Mouse (Mus musculus) lung, embryonic 15.5 days (tissue): ENCODE measurements at regions not wholly inside any gene's neighbourhood (a gene's known extent, or its start where the extent isn't known, plus 50 kb on each side); places are given as distances from the start of the nearest gene placed in this dataset.

ENCODE experiments used
- ATAC-seq: fragments of 200-750 bp; cut with Nextera tagmentation; 2 replicates; pipeline ENCODE4 v1.8.0; 2017; ENCODE audit warnings: moderate number of reproducible peaks, borderline replicate concordance; ENCODE audit not compliant: low FRiP score, low TSS enrichment; ENCODE audit errors: extremely low read depth
- H3K27ac ChIP-seq: fragments of 300-500 bp; sonication (generic); 2 replicates; pipeline ENCODE4 v1.5.1; 2015; ENCODE audit warnings: moderate library complexity, mild to moderate bottlenecking, inconsistent platforms
- H3K27me3 ChIP-seq: fragments of 300-500 bp; sonication (generic); 2 replicates; pipeline ENCODE4 v1.6.1; 2015; ENCODE audit warnings: inconsistent platforms
- H3K36me3 ChIP-seq: fragments of 300-500 bp; sonication (generic); 2 replicates; pipeline ENCODE4 v1.6.1; 2015; ENCODE audit warnings: inconsistent platforms
- H3K4me1 ChIP-seq: fragments of 300-500 bp; sonication (generic); 2 replicates; pipeline ENCODE4 v1.6.1; 2015; ENCODE audit warnings: inconsistent platforms
- H3K4me2 ChIP-seq: fragments of 300-500 bp; sonication (generic); 2 replicates; pipeline ENCODE4 v1.6.1; 2015; ENCODE audit warnings: inconsistent platforms, mild to moderate bottlenecking, moderate library complexity
- H3K4me3 ChIP-seq: fragments of 300-500 bp; sonication (generic); 2 replicates; pipeline ENCODE4 v1.5.1; 2015; ENCODE audit warnings: mild to moderate bottlenecking, inconsistent platforms
- H3K9ac ChIP-seq: fragments of 300-500 bp; sonication (generic); 2 replicates; pipeline ENCODE4 v1.6.1; 2015; ENCODE audit warnings: inconsistent platforms
- H3K9me3 ChIP-seq: fragments of 300-500 bp; sonication (generic); 2 replicates; pipeline ENCODE4 v1.6.1; 2016; ENCODE audit warnings: inconsistent platforms
- WGBS: fragments of 180-500 bp; shearing (Covaris S2); methylation state at CpG from one replicate; pipeline ENCODE4 v1.1.7; 2015; 5-methylcytosine and 5-hydroxymethylcytosine counted together

- no peak for ATAC-seq
- H3K4me3 ChIP-seq, result no peak overlapping the region
- no peaks in the 10 kb centered on the region for H3K9me3 ChIP-seq
- no peaks in the 10 kb centered on the region for H3K27me3 ChIP-seq
- no peaks in the 10 kb centered on the region for H3K36me3 ChIP-seq
- H3K4me2 ChIP-seq, result no peak overlapping the region
- H3K27ac ChIP-seq, result no peak overlapping the region
- no peak overlapping the region for H3K9ac ChIP-seq
- WGBS, result 82% methylated on average over 8 of the region's 8 CpGs
- peaks cover 39% of the 10 kb centered on the region for H3K4me1 ChIP-seq
Observed at GRCm38 (mm10) chr13:52150281-52150680, 303.8 kb downstream of the Gadd45g start.

- Histone ChIP-seq H3K27me3 (no peaks in the 10 kb centered on the region), H3K4me1 (peaks cover 50% of the 10 kb centered on the region), H3K4me3 (no peak overlapping the region), H3K9ac (no peak overlapping the region), H3K9me3 (no peaks in the 10 kb centered on the region), H3K27ac (peak overlapping the region; percentile 87), H3K36me3 (no peaks in the 10 kb centered on the region), H3K4me2 (0 out of 2 replicates have a peak overlapping the region, but pooled peaks have one; percentile 11)
- WGBS, result 29% methylated on average over 11 of the region's 11 CpGs
- peak; percentile 49 for ATAC-seq
Observed at GRCm38 (mm10) chr13:52151777-52152176, 305.3 kb downstream of the Gadd45g start.

- no peaks in the 10 kb centered on the region for H3K36me3 ChIP-seq
- peak overlapping the region; percentile 87 for H3K27ac ChIP-seq
- WGBS, result 29% methylated on average over 4 of the region's 4 CpGs
- ATAC-seq, result peak; percentile 17; the same call in 1 of the 2 replicates
- no peaks in the 10 kb centered on the region for H3K27me3 ChIP-seq
- H3K4me2 ChIP-seq, result 0 out of 2 replicates have a peak overlapping the region, but pooled peaks have one; percentile 11
- H3K4me3 ChIP-seq, result no peak overlapping the region
- H3K9me3 ChIP-seq, result no peaks in the 10 kb centered on the region
- no peak overlapping the region for H3K9ac ChIP-seq
- H3K4me1 ChIP-seq, result peaks cover 50% of the 10 kb centered on the region
Observed at GRCm38 (mm10) chr13:52152221-52152620, 305.7 kb downstream of the Gadd45g start.

GRCm38 (mm10) chr13:52153030-52153429 lies 306.6 kb downstream of the Gadd45g start:
- H3K4me1 ChIP-seq, result peaks cover 50% of the 10 kb centered on the region
- H3K9ac ChIP-seq, result no peak overlapping the region
- H3K9me3 ChIP-seq, result no peaks in the 10 kb centered on the region
- H3K27me3 ChIP-seq, result no peaks in the 10 kb centered on the region
- H3K4me3 ChIP-seq, result no peak overlapping the region
- no peak for ATAC-seq
- H3K4me2 ChIP-seq, result no peak overlapping the region
- H3K27ac ChIP-seq, result peak overlapping the region; percentile 87
- 67% methylated on average over 4 of the region's 4 CpGs for WGBS
- no peaks in the 10 kb centered on the region for H3K36me3 ChIP-seq

GRCm38 (mm10) chr13:52153576-52153975 lies 307.1 kb downstream of the Gadd45g start:
- Histone ChIP-seq H3K27ac (peak overlapping the region; percentile 35; the same call in 1 of the 2 replicates), H3K4me2 (no peak overlapping the region)

GRCm38 (mm10) chr13:52154111-52154843 lies 307.8 kb downstream of the Gadd45g start:
- Histone ChIP-seq H3K4me3 (no peak overlapping the region), H3K9ac (no peak overlapping the region), H3K27ac (peak overlapping the region; percentile 47; the same call in 1 of the 2 replicates), H3K9me3 (no peaks in the 10 kb centered on the region), H3K27me3 (no peaks in the 10 kb centered on the region), H3K36me3 (no peaks in the 10 kb centered on the region), H3K4me1 (peaks cover 50% of the 10 kb centered on the region), H3K4me2 (no peak overlapping the region)
- 50% methylated on average over 5 of the region's 5 CpGs for WGBS
- ATAC-seq, result peak; percentile 21; the same call in 1 of the 2 replicates

More at GRCm38 (mm10) chr13:52153576-52153975, 307.1 kb downstream of the Gadd45g start:
- ATAC-seq, result no peak
- H3K27me3 ChIP-seq, result no peaks in the 10 kb centered on the region
- no peaks in the 10 kb centered on the region for H3K9me3 ChIP-seq
- no peak overlapping the region for H3K9ac ChIP-seq
- no peaks in the 10 kb centered on the region for H3K36me3 ChIP-seq
- 35% methylated on average over 4 of the region's 4 CpGs for WGBS
- H3K4me1 ChIP-seq, result peaks cover 50% of the 10 kb centered on the region
- no peak overlapping the region for H3K4me3 ChIP-seq

- H3K36me3 ChIP-seq, result no peaks in the 10 kb centered on the region
- peak overlapping the region; percentile 66 for H3K27ac ChIP-seq
- no peaks in the 10 kb centered on the region for H3K9me3 ChIP-seq
- no peak overlapping the region for H3K9ac ChIP-seq
- no peak overlapping the region for H3K4me3 ChIP-seq
- peak overlapping the region; percentile 20; the same call in 1 of the 2 replicates for H3K4me2 ChIP-seq
- WGBS, result 26% methylated on average over 14 of the region's 14 CpGs
- H3K27me3 ChIP-seq, result no peaks in the 10 kb centered on the region
- H3K4me1 ChIP-seq, result peaks cover 50% of the 10 kb centered on the region
- peak; percentile 74 for ATAC-seq
Observed at GRCm38 (mm10) chr13:52154844-52155587, 308.5 kb downstream of the Gadd45g start.

- 18% methylated on average over 8 of the region's 8 CpGs for WGBS
- Histone ChIP-seq H3K4me2 (peak overlapping the region; percentile 20), H3K27me3 (no peaks in the 10 kb centered on the region), H3K36me3 (no peaks in the 10 kb centered on the region), H3K9ac (no peak overlapping the region), H3K4me3 (0 out of 2 replicates have a peak overlapping the region, but pooled peaks have one; percentile 1), H3K27ac (peak overlapping the region; percentile 66), H3K4me1 (peaks cover 50% of the 10 kb centered on the region), H3K9me3 (no peaks in the 10 kb centered on the region)
- ATAC-seq, result no peak
Observed at GRCm38 (mm10) chr13:52155588-52156086, 309.2 kb downstream of the Gadd45g start.

- ATAC-seq, result no peak
- no peak overlapping the region for H3K4me3 ChIP-seq
- no peak overlapping the region for H3K27ac ChIP-seq
- H3K9me3 ChIP-seq, result no peaks in the 10 kb centered on the region
- H3K9ac ChIP-seq, result no peak overlapping the region
- 87% methylated on average over 7 of the region's 7 CpGs for WGBS
- H3K27me3 ChIP-seq, result no peaks in the 10 kb centered on the region
- H3K36me3 ChIP-seq, result no peaks in the 10 kb centered on the region
- no peak overlapping the region for H3K4me2 ChIP-seq
- H3K4me1 ChIP-seq, result no peaks in the 10 kb centered on the region
Observed at GRCm38 (mm10) chr13:52162676-52163075, 316.2 kb downstream of the Gadd45g start.

- Histone ChIP-seq H3K27me3 (no peaks in the 10 kb centered on the region), H3K4me2 (no peak overlapping the region), H3K9ac (no peak overlapping the region), H3K36me3 (no peaks in the 10 kb centered on the region), H3K4me3 (no peak overlapping the region), H3K9me3 (no peaks in the 10 kb centered on the region), H3K4me1 (no peaks in the 10 kb centered on the region), H3K27ac (no peak overlapping the region)
- WGBS, result 91% methylated on average over 1 of the region's 1 CpGs
- ATAC-seq, result no peak
Observed at GRCm38 (mm10) chr13:52165531-52165930, 319.1 kb downstream of the Gadd45g start.

- no peak overlapping the region for H3K4me2 ChIP-seq
- no peak for ATAC-seq
- H3K27me3 ChIP-seq, result no peaks in the 10 kb centered on the region
- H3K27ac ChIP-seq, result no peak overlapping the region
- H3K4me1 ChIP-seq, result no peaks in the 10 kb centered on the region
- 61% methylated on average over 5 of the region's 5 CpGs for WGBS
- no peak overlapping the region for H3K9ac ChIP-seq
- no peak overlapping the region for H3K4me3 ChIP-seq
- no peaks in the 10 kb centered on the region for H3K36me3 ChIP-seq
- H3K9me3 ChIP-seq, result no peaks in the 10 kb centered on the region
Observed at GRCm38 (mm10) chr13:52167968-52168367, 321.5 kb downstream of the Gadd45g start.
